Mouse (Mus musculus) ES-Bruce4 (cell line): ENCODE results near the gene Mterf1b. TPM values are rescaled to one million over a fixed set of nuclear protein-coding genes. Genes with fewer than 3 reads are reported as not detected.
"Not testable (repeated sequence)": the region's sequence is repeated elsewhere in the genome, so short reads cannot be mapped to it uniquely, and the experiment has no call there.

Experiments
- H3K27ac ChIP-seq: 2 replicates; pipeline ENCODE4 v1.5.1; 2012; ENCODE audit warnings: low read length, inconsistent platforms; ENCODE audit not compliant: insufficient read depth
- H3K27me3 ChIP-seq: 2 replicates; pipeline ENCODE4 v1.6.1; 2012; ENCODE audit warnings: mild to moderate bottlenecking, low read length, inconsistent platforms; ENCODE audit not compliant: control insufficient read depth, poor library complexity, insufficient read depth, severe bottlenecking
- H3K36me3 ChIP-seq: 2 replicates; pipeline ENCODE4 v1.6.1; 2012; ENCODE audit warnings: inconsistent platforms, mild to moderate bottlenecking, low read length, moderate library complexity; ENCODE audit not compliant: control insufficient read depth, poor library complexity, insufficient read depth, severe bottlenecking
- H3K4me1 ChIP-seq: one replicate; pipeline ENCODE4 v1.8.1; 2011; ENCODE audit warnings: low read length; ENCODE audit not compliant: control insufficient read depth, insufficient read depth
- H3K4me3 ChIP-seq: 2 replicates; pipeline ENCODE4 v1.5.1; 2011; ENCODE audit warnings: low read depth, mild to moderate bottlenecking, low read length
- H3K9ac ChIP-seq: 2 replicates; pipeline ENCODE4 v1.6.1; 2012; ENCODE audit warnings: low read depth, mild to moderate bottlenecking, inconsistent platforms; ENCODE audit not compliant: poor library complexity, severe bottlenecking
- H3K9me3 ChIP-seq: replicated peaks from 2 replicates; pipeline ENCODE4 v1.6.1; 2012; ENCODE audit warnings: mild to moderate bottlenecking, low read length, inconsistent platforms; ENCODE audit not compliant: control insufficient read depth, poor library complexity, insufficient read depth, severe bottlenecking
- CTCF ChIP-seq: IDR thresholded peaks from one replicate; pipeline ENCODE4 v1.8.1; 2011; ENCODE audit warnings: low read depth, low read length
- EP300 ChIP-seq: IDR thresholded peaks from 2 replicates; pipeline ENCODE4 v1.6.1; 2011; ENCODE audit warnings: low read depth, low read length; ENCODE audit not compliant: insufficient read depth
- POLR2A ChIP-seq: IDR thresholded peaks from one replicate; pipeline ENCODE4 v1.8.1; 2011; ENCODE audit warnings: low read length; ENCODE audit not compliant: insufficient read depth
- polyA plus RNA-seq: library from polyadenylated mRNA; stranded (reverse); fragments of >200 nt; gene quantifications from 2 replicates; pipeline ENCODE4 v1.2.4, GENCODE M21; 2011; ENCODE audit warnings: low read depth; ENCODE audit not compliant: missing spikeins, insufficient read depth, insufficient read length

Mterf1b gene
- 2.8 and 4.2 TPM in 2 replicates for polyA plus RNA-seq

DNA sequence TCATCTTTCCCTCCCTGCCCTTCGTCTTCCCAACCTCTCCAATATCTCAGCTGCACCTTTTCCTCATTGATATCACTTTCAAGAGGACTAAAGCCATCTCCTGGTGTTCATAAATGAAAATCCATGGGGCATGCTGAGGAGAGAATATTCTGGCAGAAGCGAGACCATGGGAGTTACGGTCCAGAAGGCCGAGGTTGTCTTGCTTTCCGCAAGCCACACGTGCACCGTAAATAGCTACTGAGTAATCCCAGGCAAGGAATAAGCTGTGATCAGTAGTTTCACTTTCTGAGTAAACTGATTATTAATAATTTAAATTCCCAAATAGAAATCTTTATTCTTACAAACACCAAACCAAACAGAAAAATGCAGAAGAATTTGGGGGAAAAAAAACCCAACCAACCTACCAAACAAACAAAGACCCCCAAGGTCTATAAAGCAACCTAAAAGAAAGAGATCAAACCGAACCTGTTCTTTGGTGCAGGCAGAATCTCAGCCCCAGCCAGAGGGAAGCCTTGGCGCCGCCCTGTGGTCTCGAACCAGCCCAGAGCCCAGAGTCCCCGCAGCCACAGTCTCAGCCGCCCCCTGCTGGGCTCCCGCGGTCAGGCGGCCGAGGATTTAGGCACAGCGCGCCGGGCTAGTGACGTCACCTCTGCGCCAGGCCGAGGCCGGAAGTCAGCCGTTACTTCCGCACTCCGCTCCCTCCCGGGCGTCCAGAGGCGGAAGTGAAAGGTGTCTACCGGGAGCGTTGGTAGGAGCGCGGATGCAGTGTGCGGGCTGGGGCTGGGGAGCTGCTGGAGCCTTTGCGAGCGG, at the start of gene Mterf1b:
Mterf1b (plus strand) TSS at position 697 of the 810 bp plus-strand sequence.
- H3K4me1 ChIP-seq, H3K27ac ChIP-seq, H3K36me3 ChIP-seq, H3K27me3 ChIP-seq, H3K9me3 ChIP-seq: not testable (repeated sequence)
- peak within 1 kb of the TSS; percentile 64 for H3K9ac ChIP-seq
- peak within 1 kb of the TSS; percentile 49 for H3K4me3 ChIP-seq

DNA sequence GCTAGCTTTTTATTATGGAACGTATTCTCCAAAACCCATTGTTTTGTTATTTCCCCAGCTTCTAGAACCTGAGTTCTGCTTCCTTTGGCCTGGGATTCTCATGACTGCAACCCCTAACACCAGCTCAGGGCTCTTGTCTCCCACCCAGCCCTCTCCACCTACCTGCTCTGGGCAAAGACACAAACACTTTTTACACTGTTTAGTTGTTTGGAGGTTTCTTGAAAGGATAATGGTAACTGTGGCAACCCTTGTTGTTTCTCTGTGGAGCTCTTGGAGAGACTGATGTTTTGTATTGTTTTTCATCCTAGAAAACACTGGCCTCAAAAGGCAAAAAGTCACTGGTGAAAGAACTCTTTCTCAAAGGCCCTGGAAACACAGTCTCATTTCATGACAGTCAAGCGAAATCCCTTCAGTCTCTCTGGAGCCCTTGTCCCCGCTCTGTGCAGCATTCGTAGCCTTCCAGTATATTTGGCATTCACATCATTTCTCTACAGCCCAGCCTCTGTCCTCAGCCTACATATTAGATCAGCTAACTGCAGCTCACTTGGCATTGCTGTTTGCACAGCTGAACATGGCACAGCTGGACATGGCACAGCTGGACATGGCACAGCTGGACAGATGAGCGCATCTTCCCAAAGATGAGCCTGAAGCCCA, 32.6 kb upstream of the Mterf1b start:
- H3K9me3 ChIP-seq, H3K4me3 ChIP-seq, H3K9ac ChIP-seq, H3K36me3 ChIP-seq, H3K27ac ChIP-seq, H3K4me1 ChIP-seq, H3K27me3 ChIP-seq: not testable (repeated sequence)

- no peaks in the 10 kb centered on the region for H3K36me3 ChIP-seq
- no peaks in the 10 kb centered on the region for H3K27me3 ChIP-seq
- TF ChIP-seq POLR2A (no peak), EP300 (no peak), CTCF (no peak)
- no peak overlapping the region for H3K9ac ChIP-seq
- no peaks in the 10 kb centered on the region for H3K4me1 ChIP-seq
- H3K4me3 ChIP-seq, result no peak overlapping the region
- H3K9me3 ChIP-seq, result peaks cover 4% of the 10 kb centered on the region; the same call in 1 of the 2 replicates
- no peak overlapping the region for H3K27ac ChIP-seq
Measured at GRCm38 (mm10) chr5:4161554-4161953, 30.6 kb upstream of the Mterf1b start.

DNA sequence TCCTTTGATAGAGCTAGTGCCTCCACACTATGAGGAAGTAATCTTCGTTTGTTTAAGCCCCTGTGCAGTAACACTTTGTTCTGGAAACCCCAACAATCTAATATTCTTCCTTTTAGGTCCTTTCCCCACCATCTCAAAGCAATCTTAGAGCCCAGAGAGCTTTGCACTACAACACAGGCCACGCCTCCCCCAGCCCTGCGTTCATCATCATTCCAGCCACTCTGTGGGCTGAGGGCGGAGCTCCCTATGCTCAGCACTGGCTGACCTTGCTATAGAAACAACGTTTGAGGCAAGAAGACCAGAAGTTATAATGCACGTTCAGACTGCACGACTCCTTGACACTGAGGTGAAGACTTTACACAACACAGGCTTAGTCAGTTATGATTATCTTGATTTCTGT, 29.7 kb upstream of the Mterf1b start:
- Histone ChIP-seq H3K4me1 (no peaks in the 10 kb centered on the region), H3K27me3 (no peaks in the 10 kb centered on the region), H3K36me3 (no peaks in the 10 kb centered on the region), H3K4me3 (no peak overlapping the region), H3K9me3 (peaks cover 4% of the 10 kb centered on the region; the same call in 1 of the 2 replicates), H3K27ac (no peak overlapping the region), H3K9ac (no peak overlapping the region)
- TF ChIP-seq POLR2A (no peak), EP300 (no peak), CTCF (no peak)

DNA sequence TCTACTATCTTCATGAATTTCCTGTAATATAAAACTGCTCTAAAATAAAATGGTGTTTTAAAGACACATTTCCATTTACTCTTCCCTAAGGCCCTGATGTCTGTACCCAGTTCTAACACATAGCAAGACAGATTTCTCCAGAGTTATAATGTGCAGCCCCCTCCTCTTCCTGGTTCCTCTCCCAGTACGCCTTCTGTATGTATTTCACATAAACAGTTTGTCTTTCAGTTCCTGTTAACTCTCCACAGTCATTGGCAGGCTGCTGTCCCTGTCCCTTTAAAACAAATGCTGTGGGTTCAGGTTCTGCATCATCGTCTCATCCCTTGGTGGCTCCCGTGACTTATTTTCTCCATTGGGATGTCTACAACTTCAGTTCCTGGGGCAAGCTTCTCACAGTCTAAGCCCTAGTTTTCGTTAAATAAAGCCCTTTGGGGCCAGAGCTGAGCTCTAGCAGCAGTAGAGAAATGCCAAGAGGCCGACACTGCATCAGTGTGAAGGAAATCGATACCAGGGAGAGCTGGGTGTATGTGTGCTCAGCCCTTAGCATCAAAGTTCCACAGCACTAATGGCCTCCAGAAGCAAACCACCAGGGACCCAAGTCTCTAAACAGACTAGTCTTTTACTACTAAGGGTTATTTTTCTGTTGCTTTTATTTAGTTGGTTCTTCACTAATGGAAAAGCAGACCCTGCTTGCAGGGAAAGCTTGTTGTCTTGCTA, 24.2 kb upstream of the Mterf1b start:
- H3K27ac ChIP-seq, H3K4me1 ChIP-seq: not testable (repeated sequence)

GRCm38 (mm10) chr5:4168530-4168926, 23.6 kb upstream of the Mterf1b start:
- H3K9me3 ChIP-seq, H3K27me3 ChIP-seq, H3K4me1 ChIP-seq, H3K9ac ChIP-seq, H3K4me3 ChIP-seq, H3K36me3 ChIP-seq, H3K27ac ChIP-seq: not testable (repeated sequence)

More for the DNA sequence above, 24.2 kb upstream of the Mterf1b start:
- not testable (repeated sequence) for H3K36me3 ChIP-seq, H3K4me3 ChIP-seq, H3K9me3 ChIP-seq, H3K27me3 ChIP-seq, H3K9ac ChIP-seq

DNA sequence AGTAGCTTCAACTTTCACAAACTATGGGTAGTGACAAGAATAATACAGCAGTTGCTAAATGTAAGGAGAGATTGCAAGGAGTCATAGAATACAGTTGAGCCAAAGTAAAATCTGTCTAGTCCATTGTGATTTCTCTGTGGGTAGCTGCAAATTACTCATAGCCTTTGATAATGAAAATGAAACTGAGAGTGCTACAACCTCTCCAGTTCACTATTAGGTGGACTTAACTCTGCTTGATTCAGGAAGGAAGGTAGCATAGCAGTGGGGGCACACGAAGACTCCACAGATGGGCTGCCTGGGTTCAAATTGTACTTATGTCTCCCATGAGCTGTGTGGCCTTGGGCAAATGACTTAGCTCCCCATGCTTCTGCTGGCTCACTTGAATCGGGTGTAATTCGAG, 15.7 kb upstream of the Mterf1b start:
- H3K9me3 ChIP-seq, H3K4me1 ChIP-seq, H3K27me3 ChIP-seq, H3K27ac ChIP-seq, H3K9ac ChIP-seq, H3K36me3 ChIP-seq, H3K4me3 ChIP-seq: not testable (repeated sequence)
